8 mouse cellular contexts compared by ENCODE assay signal in genomic region chr5:103760425-103761131, GRCm38 (mm10).
A peak's percentile ranks its signal among the peaks of the same experiment; 100 is the strongest.
DNase-seq lines count a peak whose midpoint lies in the region; ATAC-seq and TF ChIP-seq lines count a peak whose summit lies in the region.

No protein-coding gene starts in this region.

- peak overlapping the region; percentile 65 for H3K27ac ChIP-seq in embryonic facial prominence, embryonic 15.5 days (replicated peaks)
- peak overlapping the region; percentile 84 for H3K27ac ChIP-seq in limb, embryonic 10.5 days
- H3K27ac ChIP-seq in spleen, adult 2 months (ENCODE audit: insufficient read depth, low read length): peak overlapping the region; percentile 85

- H3K36me3 ChIP-seq in embryonic facial prominence, embryonic 15.5 days: no peaks in the 10 kb centered on the region
- peaks cover 1% of the 10 kb centered on the region; the same call in 1 of the 2 replicates for H3K36me3 ChIP-seq in limb, embryonic 10.5 days
- no peaks in the 10 kb centered on the region for H3K36me3 ChIP-seq in spleen, adult 2 months (ENCODE audit: control insufficient read depth, insufficient read depth, low read length)

- H3K4me2 ChIP-seq in embryonic facial prominence, embryonic 15.5 days (replicated peaks): peak overlapping the region; percentile 68

- no peaks in the 10 kb centered on the region for H3K9me3 ChIP-seq in embryonic facial prominence, embryonic 15.5 days (replicated peaks)
- H3K9me3 ChIP-seq in limb, embryonic 10.5 days (replicated peaks): peaks cover under 1% of the 10 kb centered on the region; the same call in 1 of the 2 replicates

- H3K9ac ChIP-seq in embryonic facial prominence, embryonic 15.5 days: peak overlapping the region; percentile 10; the same call in 1 of the 2 replicates

- H3K4me1 ChIP-seq in embryonic facial prominence, embryonic 15.5 days: peaks cover 19% of the 10 kb centered on the region
- H3K4me1 ChIP-seq in limb, embryonic 10.5 days: peaks cover 33% of the 10 kb centered on the region
- H3K4me1 ChIP-seq in spleen, adult 2 months (ENCODE audit: control insufficient read depth, insufficient read depth, insufficient read length): peaks cover 49% of the 10 kb centered on the region

- WGBS in embryonic facial prominence, embryonic 15.5 days: 2% methylated on average over 20 of the region's 20 CpGs
- 1% methylated on average over 20 of the region's 20 CpGs for whole genome bisulfite sequencing in limb, embryonic 10.5 days
- WGBS in spleen, adult 2 months: under 1% methylated on average over 20 of the region's 20 CpGs

- TF ChIP-seq POLR2A in spleen, adult 2 months (IDR thresholded peaks at IDR 0.05; ENCODE audit: low read depth, low read length): no peak

- H3K27me3 ChIP-seq in embryonic facial prominence, embryonic 15.5 days: no peaks in the 10 kb centered on the region
- H3K27me3 ChIP-seq in limb, embryonic 10.5 days (ENCODE audit: low read depth, poor library complexity, severe bottlenecking): peaks cover 11% of the 10 kb centered on the region; the same call in 1 of the 2 replicates
- H3K27me3 ChIP-seq in spleen, adult 2 months (ENCODE audit: control insufficient read depth, insufficient read depth, low read length): no peaks in the 10 kb centered on the region

- ATAC-seq in embryonic facial prominence, embryonic 15.5 days (ENCODE audit: insufficient number of reproducible peaks, low FRiP score, low TSS enrichment, low read depth): 0 out of 2 replicates have a peak, but pooled peaks have one; percentile 43

- H3K4me3 ChIP-seq in embryonic facial prominence, embryonic 15.5 days (replicated peaks): peak overlapping the region; percentile 37
- H3K4me3 ChIP-seq in limb, embryonic 10.5 days: peak overlapping the region; percentile 52
- peak overlapping the region; percentile 50 for H3K4me3 ChIP-seq in spleen, adult 2 months (ENCODE audit: extremely low read depth, insufficient read depth, insufficient read length)

- intact Hi-C loops in heart, postnatal 36 days (cut with DNase I): no loop called here

- no peak for TF ChIP-seq CTCF in spleen, adult 2 months (IDR thresholded peaks at IDR 0.05; ENCODE audit: extremely low read depth, insufficient read depth, insufficient read length, insufficient replicate concordance)

- DNase-seq in CD4-positive helper T cell, adult 2 months (ENCODE audit: low read depth, low spot score): peak; percentile 65
- DNase-seq in adrenal gland, adult 2 months: peak; percentile 86
- DNase-seq in heart, postnatal 36 days: peak; percentile 55 to 65
- peak; percentile 62 for DNase-seq in limb, embryonic 10.5 days (ENCODE audit: low spot score)
- DNase-seq in mesoderm, embryonic 11.5 days (ENCODE audit: low read depth, low spot score): peak; percentile 37
- DNase-seq in spleen, adult 2 months (ENCODE audit: low read depth in 1 of 2, low spot score in 2 of 2): peak in 1 of 2 experiments; percentile 50
- no peak for DNase-seq in layer of hippocampus, postnatal 25 days (ENCODE audit: extremely low spot score in 1 of 2, low spot score in 1 of 2)

Comparison
In these comparisons a context has a peak if more than half of its experiments do, and no peak if none do; other contexts are left out.
1. DNase-seq: peak in CD4-positive helper T cell, adult 2 months (single experiment), adrenal gland, adult 2 months (single experiment), heart, postnatal 36 days (2 of 2), limb, embryonic 10.5 days (single experiment) and mesoderm, embryonic 11.5 days (single experiment); none in layer of hippocampus, postnatal 25 days (0 of 2).
2. Peak in every context shown above with its lines, with median percentiles within 50 percentile points of each other: H3K27ac ChIP-seq and H3K4me3 ChIP-seq.